Mouse (Mus musculus) bone marrow macrophage, adult 2 months (primary cell): ENCODE measurements around the gene Nectin1. TPM values are rescaled to one million over a fixed set of nuclear protein-coding genes. Genes with fewer than 3 reads are reported as not detected.

Experiments used
- H3K27ac ChIP-seq: 2 replicates; pipeline ENCODE4 v1.5.1; 2012; ENCODE audit warnings: low read depth, low read length; ENCODE audit not compliant: insufficient read depth
- H3K4me1 ChIP-seq: 2 replicates; pipeline ENCODE4 v1.6.1; 2012; ENCODE audit warnings: low read length; ENCODE audit not compliant: control insufficient read depth, insufficient read depth
- H3K4me3 ChIP-seq: 2 replicates; pipeline ENCODE4 v1.5.1; 2012; ENCODE audit warnings: mild to moderate bottlenecking, low read length, moderate library complexity; ENCODE audit not compliant: insufficient read depth
- CTCF ChIP-seq: IDR thresholded peaks from 2 replicates; pipeline ENCODE4 v1.5.1; 2012; ENCODE audit warnings: low read depth, mild to moderate bottlenecking, low read length, moderate library complexity
- POLR2A ChIP-seq: IDR thresholded peaks from 2 replicates; pipeline ENCODE4 v1.6.1; 2012; ENCODE audit warnings: mild to moderate bottlenecking, low read depth, low read length, borderline replicate concordance
- polyA plus RNA-seq: library from polyadenylated mRNA; stranded (reverse); fragments of >200 nt; gene quantifications from 2 replicates; pipeline ENCODE4 v1.2.4, GENCODE M21; 2012; ENCODE audit not compliant: missing spikeins, insufficient read depth, insufficient read length

Nectin1 gene
- polyA plus RNA-seq, 1 experiment: 12.9 TPM

- Histone ChIP-seq H3K4me1 (no peaks in the 10 kb centered on the region), H3K27ac (no peak overlapping the region), H3K4me3 (no peak overlapping the region)
- TF ChIP-seq CTCF (no peak), POLR2A (no peak)
Measured at GRCm38 (mm10) chr9:43748519-43748918, 4.7 kb downstream of the Nectin1 start.

- TF ChIP-seq POLR2A: no peak
- TF ChIP-seq CTCF: no peak
- H3K27ac ChIP-seq: no peak overlapping the region
- no peak overlapping the region for H3K4me3 ChIP-seq
- H3K4me1 ChIP-seq: no peaks in the 10 kb centered on the region
Measured at GRCm38 (mm10) chr9:43750053-43750452, 6.3 kb downstream of the Nectin1 start.

GRCm38 (mm10) chr9:43751111-43751510 is 7.3 kb downstream of the Nectin1 start:
- Histone ChIP-seq H3K4me3 (no peak overlapping the region), H3K4me1 (no peaks in the 10 kb centered on the region), H3K27ac (no peak overlapping the region)
- no peak for TF ChIP-seq CTCF
- TF ChIP-seq POLR2A: no peak

GRCm38 (mm10) chr9:43753481-43753880 is 9.7 kb downstream of the Nectin1 start:
- TF ChIP-seq POLR2A: no peak
- TF ChIP-seq CTCF: no peak
- H3K27ac ChIP-seq: no peak overlapping the region
- H3K4me1 ChIP-seq: no peaks in the 10 kb centered on the region
- no peak overlapping the region for H3K4me3 ChIP-seq

GRCm38 (mm10) chr9:43754083-43754482 is 10.3 kb downstream of the Nectin1 start:
- H3K4me3 ChIP-seq: no peak overlapping the region
- TF ChIP-seq POLR2A (no peak), CTCF (no peak)
- no peak overlapping the region for H3K27ac ChIP-seq
- no peaks in the 10 kb centered on the region for H3K4me1 ChIP-seq

- no peak overlapping the region for H3K27ac ChIP-seq
- H3K4me3 ChIP-seq: no peak overlapping the region
- TF ChIP-seq CTCF (no peak), POLR2A (no peak)
Measured at GRCm38 (mm10) chr9:43754768-43755197, 11.0 kb downstream of the Nectin1 start.

GRCm38 (mm10) chr9:43755464-43755863 is 11.7 kb downstream of the Nectin1 start:
- Histone ChIP-seq H3K4me3 (no peak overlapping the region), H3K4me1 (no peaks in the 10 kb centered on the region), H3K27ac (no peak overlapping the region)
- no peak for TF ChIP-seq CTCF
- no peak for TF ChIP-seq POLR2A

More at GRCm38 (mm10) chr9:43754768-43755197, 11.0 kb downstream of the Nectin1 start:
- no peaks in the 10 kb centered on the region for H3K4me1 ChIP-seq

GRCm38 (mm10) chr9:43755928-43756327 is 12.1 kb downstream of the Nectin1 start:
- Histone ChIP-seq H3K4me3 (no peak overlapping the region), H3K4me1 (no peaks in the 10 kb centered on the region), H3K27ac (no peak overlapping the region)
- TF ChIP-seq POLR2A (no peak), CTCF (no peak)

- H3K4me1 ChIP-seq: no peaks in the 10 kb centered on the region
- H3K4me3 ChIP-seq: no peak overlapping the region
- no peak for TF ChIP-seq CTCF
- TF ChIP-seq POLR2A: no peak
- no peak overlapping the region for H3K27ac ChIP-seq
Measured at GRCm38 (mm10) chr9:43757225-43757624, 13.4 kb downstream of the Nectin1 start.

GRCm38 (mm10) chr9:43757972-43758965 is 14.5 kb downstream of the Nectin1 start:
- no peak overlapping the region for H3K27ac ChIP-seq
- no peak for TF ChIP-seq POLR2A
- TF ChIP-seq CTCF: no peak
- no peak overlapping the region for H3K4me3 ChIP-seq
- H3K4me1 ChIP-seq: no peaks in the 10 kb centered on the region

- TF ChIP-seq POLR2A (no peak), CTCF (no peak)
- no peak overlapping the region for H3K4me3 ChIP-seq
- no peak overlapping the region for H3K27ac ChIP-seq
- no peaks in the 10 kb centered on the region for H3K4me1 ChIP-seq
Measured at GRCm38 (mm10) chr9:43760078-43760477, 16.3 kb downstream of the Nectin1 start.
